Mouse (Mus musculus): ENCODE measurements around the gene Mitd1. TPM values are rescaled to one million over a fixed set of nuclear protein-coding genes. Genes with fewer than 3 reads are reported as not detected.

Gene Mitd1
- polyA plus RNA-seq, 1 experiment from 2014 or later = 27.8 TPM

DNA sequence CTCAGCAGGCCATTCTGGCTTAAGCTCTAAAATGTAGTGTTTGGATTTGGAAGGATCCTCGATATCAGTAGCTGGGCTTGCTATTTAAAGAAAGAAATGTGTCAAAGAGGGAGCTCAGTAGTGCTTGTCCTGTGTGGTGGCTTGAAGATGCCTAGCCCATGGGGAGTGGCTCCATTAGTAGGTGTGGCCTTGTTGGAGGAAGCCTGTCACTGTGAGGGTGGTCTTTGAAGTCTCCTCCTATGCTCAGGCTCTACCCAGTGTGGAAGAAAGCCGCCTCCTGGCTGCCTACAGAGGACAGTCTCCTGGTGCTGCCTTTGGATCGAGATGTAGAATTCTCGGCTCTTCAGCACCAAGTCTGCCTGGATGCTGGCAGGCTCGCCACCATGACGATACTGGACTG lies 10.1 kb upstream of the Mitd1 start:
- H3K9ac ChIP-seq (ENCODE audit: low read length) = no peak overlapping the region
- no peak for ATAC-seq (ENCODE audit: low FRiP score)
- H3K36me3 ChIP-seq (ENCODE audit: control insufficient read depth, insufficient read depth, low read length) = peaks cover 7% of the 10 kb centered on the region; the same call in 1 of the 2 replicates
- no peaks in the 10 kb centered on the region for H3K9me3 ChIP-seq (ENCODE audit: control insufficient read depth, low read length)
- no peak overlapping the region for H3K4me2 ChIP-seq
- no peak overlapping the region for H3K4me3 ChIP-seq (ENCODE audit: low read depth, low read length)
- H3K4me1 ChIP-seq (ENCODE audit: control insufficient read depth, insufficient read depth, low read length) = no peaks in the 10 kb centered on the region
- no peak for DNase-seq (ENCODE audit: low spot score, missing footprints)
- no peaks in the 10 kb centered on the region for H3K27me3 ChIP-seq (ENCODE audit: control insufficient read depth, insufficient read depth, low read length)
- H3K27ac ChIP-seq (ENCODE audit: low read depth, low read length) = no peak overlapping the region
- WGBS = 58% methylated on average over 6 of the region's 6 CpGs

DNA sequence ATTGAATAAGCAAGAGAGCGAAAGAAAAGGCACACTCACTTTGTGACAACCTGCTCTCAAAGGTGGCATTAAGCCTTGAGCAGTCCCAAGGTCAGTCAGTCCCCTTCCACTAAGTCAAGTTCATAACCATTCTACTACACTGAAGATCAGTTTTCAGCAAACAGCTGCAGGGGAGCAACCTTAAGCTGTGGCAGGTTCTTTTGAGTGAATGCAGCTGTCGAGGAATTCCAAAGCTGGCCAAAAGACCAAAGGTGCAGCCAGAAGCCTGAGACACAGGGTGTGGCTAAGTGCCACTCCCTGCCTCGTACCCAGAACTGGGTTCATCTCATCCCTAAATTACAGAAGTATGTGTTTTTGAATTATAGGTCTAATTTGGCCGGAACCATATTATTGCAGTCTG lies 9.6 kb upstream of the Mitd1 start:
- Histone ChIP-seq H3K36me3 (ENCODE audit: control insufficient read depth, insufficient read depth, low read length) (peaks cover 7% of the 10 kb centered on the region; the same call in 1 of the 2 replicates), H3K4me3 (ENCODE audit: low read depth, low read length) (no peak overlapping the region), H3K27me3 (ENCODE audit: control insufficient read depth, insufficient read depth, low read length) (no peaks in the 10 kb centered on the region), H3K4me2 (no peak overlapping the region), H3K4me1 (ENCODE audit: control insufficient read depth, insufficient read depth, low read length) (no peaks in the 10 kb centered on the region), H3K9me3 (ENCODE audit: control insufficient read depth, low read length) (no peaks in the 10 kb centered on the region), H3K27ac (ENCODE audit: low read depth, low read length) (no peak overlapping the region), H3K9ac (ENCODE audit: low read length) (no peak overlapping the region)
- ATAC-seq (ENCODE audit: low FRiP score) = no peak
- WGBS = 84% methylated on average over 4 of the region's 4 CpGs
- DNase-seq (ENCODE audit: low spot score, missing footprints) = no peak

DNA sequence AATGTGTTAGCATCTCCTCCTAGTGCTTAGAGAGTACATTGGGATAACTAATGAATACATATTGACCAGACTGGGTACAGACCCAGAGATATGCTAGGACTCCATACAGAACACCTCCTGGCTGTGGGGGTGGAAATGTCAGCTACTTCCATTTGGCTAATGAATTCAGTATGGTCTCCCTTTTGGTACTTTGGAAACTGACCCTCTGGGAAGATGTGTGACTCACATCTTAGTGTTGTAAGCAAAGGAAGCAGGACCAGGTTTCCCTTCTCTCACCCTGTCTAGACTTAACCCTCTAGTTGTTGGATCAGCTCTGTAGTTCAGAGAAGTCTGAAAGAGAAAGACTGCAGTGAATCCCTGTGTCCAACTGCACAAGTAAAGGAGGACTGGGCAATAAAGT lies 4.4 kb upstream of the Mitd1 start:
- H3K4me3 ChIP-seq (ENCODE audit: low read depth, low read length) = no peak overlapping the region
- ATAC-seq (ENCODE audit: low FRiP score) (no peak), DNase-seq (ENCODE audit: low spot score, missing footprints) (no peak)
- H3K4me2 ChIP-seq = no peak overlapping the region
- H3K9ac ChIP-seq (ENCODE audit: low read length) = no peak overlapping the region
- peaks cover 7% of the 10 kb centered on the region for H3K4me1 ChIP-seq (ENCODE audit: control insufficient read depth, insufficient read depth, low read length)
- peaks cover 7% of the 10 kb centered on the region; the same call in 1 of the 2 replicates for H3K36me3 ChIP-seq (ENCODE audit: control insufficient read depth, insufficient read depth, low read length)
- no peaks in the 10 kb centered on the region for H3K9me3 ChIP-seq (ENCODE audit: control insufficient read depth, low read length)
- no peaks in the 10 kb centered on the region for H3K27me3 ChIP-seq (ENCODE audit: control insufficient read depth, insufficient read depth, low read length)
- H3K27ac ChIP-seq (ENCODE audit: low read depth, low read length) = no peak overlapping the region

DNA sequence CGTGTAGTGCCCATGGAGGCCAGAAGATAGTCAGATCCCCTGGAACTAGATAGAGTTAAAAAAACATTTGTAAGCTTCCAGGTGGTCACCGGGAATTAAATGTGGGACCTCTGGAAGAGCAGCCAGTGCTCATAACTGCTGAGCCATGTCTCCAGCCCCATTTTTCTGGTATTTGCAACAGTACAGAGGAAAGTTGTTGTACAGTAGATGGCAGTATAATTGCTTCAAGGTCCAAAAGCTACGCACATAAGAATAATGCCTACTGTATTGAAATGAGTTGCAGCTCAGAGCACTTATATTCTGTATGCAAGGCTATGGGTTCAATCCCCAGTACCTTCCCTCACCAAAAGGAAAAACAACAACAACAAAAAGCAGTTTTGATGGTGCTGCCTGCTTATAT lies 1.2 kb upstream of the Mitd1 start:
- no peak for DNase-seq (ENCODE audit: low spot score, missing footprints)
- no peak for ATAC-seq (ENCODE audit: low FRiP score)
- Histone ChIP-seq H3K27me3 (ENCODE audit: control insufficient read depth, insufficient read depth, low read length) (no peaks in the 10 kb centered on the region), H3K4me3 (ENCODE audit: low read depth, low read length) (no peak overlapping the region), H3K9ac (ENCODE audit: low read length) (no peak overlapping the region), H3K4me1 (ENCODE audit: control insufficient read depth, insufficient read depth, low read length) (peaks cover 12% of the 10 kb centered on the region), H3K4me2 (peak overlapping the region; percentile 80), H3K9me3 (ENCODE audit: control insufficient read depth, low read length) (no peaks in the 10 kb centered on the region), H3K36me3 (ENCODE audit: control insufficient read depth, insufficient read depth, low read length) (no peaks in the 10 kb centered on the region), H3K27ac (ENCODE audit: low read depth, low read length) (no peak overlapping the region)
- 85% methylated on average over 3 of the region's 3 CpGs for WGBS

DNA sequence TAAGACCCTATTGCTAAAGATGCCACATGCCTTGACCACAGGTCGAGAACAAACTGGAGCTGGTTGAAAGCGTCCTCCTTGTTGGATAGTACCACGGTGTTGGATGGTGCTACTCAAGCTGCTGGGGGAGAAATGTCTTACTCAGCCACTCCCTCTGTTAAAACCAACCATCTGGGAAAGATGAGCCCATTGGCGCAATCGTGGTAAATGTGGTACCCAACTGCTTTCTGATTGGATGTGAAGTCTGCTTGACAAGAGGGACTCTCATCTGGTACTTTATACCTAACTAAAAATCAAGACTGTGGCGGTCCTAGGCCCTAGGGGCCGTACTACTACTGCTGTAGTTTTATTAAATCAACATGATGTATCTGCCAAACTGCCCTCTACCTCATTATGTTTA lies 1.0 kb downstream of the Mitd1 start:
- Histone ChIP-seq H3K4me3 (ENCODE audit: low read depth, low read length) (peak overlapping the region; percentile 51), H3K36me3 (ENCODE audit: control insufficient read depth, insufficient read depth, low read length) (peaks cover 3% of the 10 kb centered on the region; the same call in 1 of the 2 replicates), H3K4me1 (ENCODE audit: control insufficient read depth, insufficient read depth, low read length) (peaks cover 12% of the 10 kb centered on the region), H3K27ac (ENCODE audit: low read depth, low read length) (no peak overlapping the region), H3K4me2 (peak overlapping the region; percentile 80), H3K9me3 (ENCODE audit: control insufficient read depth, low read length) (no peaks in the 10 kb centered on the region), H3K9ac (ENCODE audit: low read length) (peak overlapping the region; percentile 77; the same call in 1 of the 2 replicates), H3K27me3 (ENCODE audit: control insufficient read depth, insufficient read depth, low read length) (no peaks in the 10 kb centered on the region)
- DNase-seq (ENCODE audit: low spot score, missing footprints) (no peak), ATAC-seq (ENCODE audit: low FRiP score) (no peak)
- WGBS = 85% methylated on average over 7 of the region's 7 CpGs

DNA sequence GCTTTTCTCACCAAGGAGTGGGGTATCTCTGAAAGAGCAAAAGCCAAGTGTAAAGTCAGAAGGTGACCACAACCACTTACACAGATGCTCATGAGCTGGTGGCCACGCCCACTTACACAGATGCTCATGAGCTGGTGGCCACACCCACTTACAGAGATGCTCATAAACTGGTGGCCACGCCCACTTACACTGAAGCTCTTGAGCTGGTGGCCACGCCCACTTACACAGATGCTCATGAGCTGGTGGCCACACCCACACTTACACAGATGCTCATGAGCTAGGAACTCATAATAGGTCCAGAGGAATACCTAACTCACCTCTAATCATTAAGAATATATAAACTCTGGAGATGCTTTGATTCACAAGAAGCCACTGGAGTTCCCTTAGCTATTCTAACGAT lies 5.8 kb downstream of the Mitd1 start:
- no peak for ATAC-seq (ENCODE audit: low FRiP score)
- H3K27ac ChIP-seq (ENCODE audit: low read depth, low read length) = no peak overlapping the region

DNA sequence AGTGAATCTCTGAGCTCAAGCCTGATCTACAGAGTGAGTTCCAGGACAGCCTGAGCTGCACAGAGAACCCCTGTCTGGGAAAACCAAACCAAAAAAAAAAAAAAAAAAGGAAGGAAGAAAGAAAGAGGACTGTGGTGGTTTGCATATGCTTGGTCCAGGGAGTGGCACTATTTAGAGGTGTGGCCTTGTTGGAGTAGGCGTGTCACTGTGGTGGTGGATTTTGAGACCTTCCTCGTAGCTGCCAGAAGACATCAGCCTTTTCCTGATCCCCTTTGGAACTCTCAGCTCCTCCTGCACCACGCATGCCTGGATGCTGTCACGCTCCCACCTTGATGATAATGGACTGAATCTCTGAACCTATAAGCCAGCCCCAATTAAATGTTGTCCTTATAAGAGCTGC lies 6.8 kb downstream of the Mitd1 start:
- Histone ChIP-seq H3K4me1 (ENCODE audit: control insufficient read depth, insufficient read depth, low read length) (no peaks in the 10 kb centered on the region), H3K27me3 (ENCODE audit: control insufficient read depth, insufficient read depth, low read length) (no peaks in the 10 kb centered on the region), H3K4me2 (no peak overlapping the region), H3K27ac (ENCODE audit: low read depth, low read length) (no peak overlapping the region), H3K9me3 (ENCODE audit: control insufficient read depth, low read length) (no peaks in the 10 kb centered on the region), H3K36me3 (ENCODE audit: control insufficient read depth, insufficient read depth, low read length) (peaks cover 3% of the 10 kb centered on the region; the same call in 1 of the 2 replicates), H3K4me3 (ENCODE audit: low read depth, low read length) (no peak overlapping the region), H3K9ac (ENCODE audit: low read length) (no peak overlapping the region)
- DNase-seq (ENCODE audit: low spot score, missing footprints) (no peak), ATAC-seq (ENCODE audit: low FRiP score) (no peak)
- WGBS = 87% methylated on average over 4 of the region's 4 CpGs

More for the DNA sequence above, 5.8 kb downstream of the Mitd1 start:
- Histone ChIP-seq H3K9ac (ENCODE audit: low read length) (no peak overlapping the region), H3K27me3 (ENCODE audit: control insufficient read depth, insufficient read depth, low read length) (no peaks in the 10 kb centered on the region), H3K4me1 (ENCODE audit: control insufficient read depth, insufficient read depth, low read length) (peaks cover 4% of the 10 kb centered on the region; the same call in 1 of the 2 replicates), H3K4me3 (ENCODE audit: low read depth, low read length) (no peak overlapping the region), H3K9me3 (ENCODE audit: control insufficient read depth, low read length) (no peaks in the 10 kb centered on the region), H3K4me2 (no peak overlapping the region), H3K36me3 (ENCODE audit: control insufficient read depth, insufficient read depth, low read length) (peaks cover 3% of the 10 kb centered on the region; the same call in 1 of the 2 replicates)
- no peak for DNase-seq (ENCODE audit: low spot score, missing footprints)
- 79% methylated on average over 4 of the region's 4 CpGs for WGBS

DNA sequence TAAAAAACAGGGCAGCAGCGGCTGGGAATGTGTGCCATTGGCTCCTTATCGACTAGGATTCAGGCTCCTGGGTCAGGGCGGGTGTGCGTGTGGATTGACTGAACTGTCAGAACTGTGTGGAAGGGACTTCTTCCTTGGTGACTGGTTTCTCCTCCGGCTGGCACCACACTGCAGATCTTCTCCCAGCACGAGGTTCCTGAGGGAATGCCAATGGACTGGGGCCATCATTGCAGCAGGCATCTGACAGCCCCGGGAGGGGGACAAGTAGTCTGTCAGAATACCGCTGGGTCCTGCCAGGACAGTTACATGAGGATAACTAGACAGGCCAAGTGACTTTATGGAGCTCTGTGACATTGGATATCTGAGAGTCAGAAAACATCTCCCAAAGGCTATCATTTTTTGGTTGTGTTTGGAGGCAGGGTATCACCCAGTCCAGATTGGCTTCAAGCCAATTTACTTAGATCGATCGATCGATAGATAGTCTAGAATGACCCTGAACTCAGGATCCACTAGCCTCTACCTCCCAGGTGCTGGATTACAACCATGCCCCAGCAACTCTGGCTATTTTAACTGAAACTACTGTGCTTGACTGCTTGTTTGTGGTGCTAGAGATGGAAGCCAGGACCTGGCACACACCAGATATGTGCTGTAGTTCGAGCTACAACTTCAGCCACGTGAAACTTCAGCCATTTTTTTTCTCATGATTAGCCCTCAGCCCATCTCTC lies 12.3 kb downstream of the Mitd1 start:
- Histone ChIP-seq H3K27me3 (ENCODE audit: control insufficient read depth, insufficient read depth, low read length) (no peaks in the 10 kb centered on the region), H3K27ac (ENCODE audit: low read depth, low read length) (no peak overlapping the region), H3K4me3 (ENCODE audit: low read depth, low read length) (no peak overlapping the region), H3K4me2 (no peak overlapping the region), H3K36me3 (ENCODE audit: control insufficient read depth, insufficient read depth, low read length) (peaks cover 8% of the 10 kb centered on the region; the same call in 1 of the 2 replicates), H3K9ac (ENCODE audit: low read length) (no peak overlapping the region), H3K4me1 (ENCODE audit: control insufficient read depth, insufficient read depth, low read length) (no peaks in the 10 kb centered on the region; the same call in 1 of the 2 replicates), H3K9me3 (ENCODE audit: control insufficient read depth, low read length) (no peaks in the 10 kb centered on the region)
- 94% methylated on average over 13 of the region's 13 CpGs for WGBS
- ATAC-seq (ENCODE audit: low FRiP score) = no peak
- DNase-seq (ENCODE audit: low spot score, missing footprints) = no peak

DNA sequence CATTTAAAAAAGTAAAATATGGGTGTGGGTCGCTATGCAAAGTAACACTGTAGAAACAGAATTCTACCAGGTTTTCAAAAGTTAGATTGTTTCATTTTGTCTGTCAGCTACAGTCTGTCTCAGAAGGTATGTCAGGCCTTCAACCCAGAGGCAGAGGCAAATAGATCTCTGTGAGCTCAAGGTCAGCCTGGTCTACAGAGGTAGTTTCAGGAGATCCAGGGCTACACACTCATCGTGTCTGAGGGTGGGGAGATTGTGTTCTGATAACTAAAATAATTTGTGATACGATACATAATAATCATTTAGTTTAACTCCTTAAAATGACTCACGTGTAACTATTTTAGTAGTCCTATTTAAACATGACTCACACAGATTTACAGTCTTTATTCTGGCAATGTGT lies 17.1 kb downstream of the Mitd1 start:
- Histone ChIP-seq H3K4me3 (ENCODE audit: low read depth, low read length) (no peak overlapping the region), H3K27me3 (ENCODE audit: control insufficient read depth, insufficient read depth, low read length) (no peaks in the 10 kb centered on the region)
- 89% methylated on average over 4 of the region's 4 CpGs for WGBS

More for the DNA sequence above, 17.1 kb downstream of the Mitd1 start:
- no peaks in the 10 kb centered on the region for H3K9me3 ChIP-seq (ENCODE audit: control insufficient read depth, low read length)
- ATAC-seq (ENCODE audit: low FRiP score) (no peak), DNase-seq (ENCODE audit: low spot score, missing footprints) (no peak)
- H3K4me2 ChIP-seq = no peak overlapping the region
- peaks cover 7% of the 10 kb centered on the region for H3K4me1 ChIP-seq (ENCODE audit: control insufficient read depth, insufficient read depth, low read length)
- peaks cover 8% of the 10 kb centered on the region; the same call in 1 of the 2 replicates for H3K36me3 ChIP-seq (ENCODE audit: control insufficient read depth, insufficient read depth, low read length)
- H3K27ac ChIP-seq (ENCODE audit: low read depth, low read length) = no peak overlapping the region
- H3K9ac ChIP-seq (ENCODE audit: low read length) = no peak overlapping the region
